Mouse (Mus musculus) limb, embryonic 15.5 days (tissue): Measurements from ENCODE around the gene Rasip1. TPM values are rescaled to one million over a fixed set of nuclear protein-coding genes. Genes with fewer than 3 reads are reported as not detected.

Source experiments
- ATAC-seq: fragments of 200-750 bp; cut with Nextera tagmentation; 2 replicates; pipeline ENCODE4 v1.8.0; 2017; ENCODE audit warnings: low read depth, moderate TSS enrichment; ENCODE audit not compliant: insufficient number of reproducible peaks, low FRiP score, low TSS enrichment
- H3K27ac ChIP-seq: fragments of 300-500 bp; sonication (generic); 2 replicates; pipeline ENCODE4 v1.5.1; 2015; ENCODE audit warnings: moderate library complexity, mild to moderate bottlenecking, inconsistent platforms
- H3K27me3 ChIP-seq: fragments of 300-500 bp; sonication (generic); 2 replicates; pipeline ENCODE4 v1.6.1; 2015; ENCODE audit warnings: inconsistent platforms
- H3K36me3 ChIP-seq: fragments of 300-500 bp; sonication (generic); 2 replicates; pipeline ENCODE4 v1.6.1; 2015; ENCODE audit warnings: inconsistent platforms
- H3K4me1 ChIP-seq: fragments of 300-500 bp; sonication (generic); 2 replicates; pipeline ENCODE4 v1.6.1; 2015; ENCODE audit warnings: inconsistent platforms
- H3K4me2 ChIP-seq: fragments of 300-500 bp; sonication (generic); 2 replicates; pipeline ENCODE4 v1.6.1; 2015; ENCODE audit warnings: mild to moderate bottlenecking, inconsistent platforms
- H3K4me3 ChIP-seq: fragments of 300-500 bp; sonication (generic); 2 replicates; pipeline ENCODE4 v1.5.1; 2015; ENCODE audit warnings: mild to moderate bottlenecking, inconsistent platforms
- H3K9ac ChIP-seq: fragments of 300-500 bp; sonication (generic); 2 replicates; pipeline ENCODE4 v1.6.1; 2015; ENCODE audit warnings: inconsistent platforms
- H3K9me3 ChIP-seq: fragments of 300-500 bp; sonication (generic); 2 replicates; pipeline ENCODE4 v1.6.1; 2016; ENCODE audit warnings: inconsistent platforms
- WGBS: fragments of 180-500 bp; shearing (Covaris S2); methylation state at CpG from one replicate; pipeline ENCODE4 v1.1.7; 2015; 5-methylcytosine and 5-hydroxymethylcytosine counted together
- polyA plus RNA-seq: library from polyadenylated mRNA; unstranded; fragments of >200 nt; fragmentation: Nextera tagmentation; extraction: Ambion mirVana; gene quantifications from 2 replicates; pipeline ENCODE4 v1.2.1, GENCODE M21; 2015

The Rasip1 gene
- polyA plus RNA-seq, 1 experiment from 2014 or later = 12.0 TPM

DNA sequence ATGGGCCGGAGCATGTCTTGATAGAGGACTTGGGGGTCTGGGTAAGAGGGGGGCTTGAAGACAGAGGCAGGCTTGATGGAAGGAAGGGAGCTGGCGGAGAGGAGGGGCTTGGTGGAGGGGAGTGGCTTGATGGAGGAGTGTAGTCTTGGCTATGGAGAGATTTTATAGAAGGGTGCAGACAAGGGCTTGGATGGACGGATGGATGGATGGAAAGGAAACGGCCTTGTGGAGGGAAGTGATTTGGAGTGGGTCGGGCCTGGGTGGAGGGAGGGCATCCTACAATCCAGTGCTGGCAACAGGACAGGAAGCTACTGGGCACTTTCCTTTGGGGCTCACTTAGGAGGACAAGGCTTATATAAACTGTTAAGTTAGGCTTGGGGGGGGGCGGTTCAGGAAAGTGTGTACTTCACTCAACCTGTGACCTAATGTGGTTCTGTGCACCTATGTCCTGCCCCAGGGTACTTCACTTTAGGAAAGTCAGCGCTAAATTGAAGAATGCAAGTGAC is 664 bp upstream of the Rasip1 start:
- ATAC-seq = no peak
- Histone ChIP-seq H3K9ac (no peak overlapping the region), H3K27ac (peak overlapping the region; percentile 40; the same call in 1 of the 2 replicates), H3K4me3 (no peak overlapping the region), H3K9me3 (no peaks in the 10 kb centered on the region), H3K4me1 (peaks cover 19% of the 10 kb centered on the region; the same call in 1 of the 2 replicates), H3K4me2 (no peak overlapping the region), H3K27me3 (peaks cover 3% of the 10 kb centered on the region; the same call in 1 of the 2 replicates), H3K36me3 (no peaks in the 10 kb centered on the region)
- 88% methylated on average over 7 of the region's 7 CpGs for WGBS

DNA sequence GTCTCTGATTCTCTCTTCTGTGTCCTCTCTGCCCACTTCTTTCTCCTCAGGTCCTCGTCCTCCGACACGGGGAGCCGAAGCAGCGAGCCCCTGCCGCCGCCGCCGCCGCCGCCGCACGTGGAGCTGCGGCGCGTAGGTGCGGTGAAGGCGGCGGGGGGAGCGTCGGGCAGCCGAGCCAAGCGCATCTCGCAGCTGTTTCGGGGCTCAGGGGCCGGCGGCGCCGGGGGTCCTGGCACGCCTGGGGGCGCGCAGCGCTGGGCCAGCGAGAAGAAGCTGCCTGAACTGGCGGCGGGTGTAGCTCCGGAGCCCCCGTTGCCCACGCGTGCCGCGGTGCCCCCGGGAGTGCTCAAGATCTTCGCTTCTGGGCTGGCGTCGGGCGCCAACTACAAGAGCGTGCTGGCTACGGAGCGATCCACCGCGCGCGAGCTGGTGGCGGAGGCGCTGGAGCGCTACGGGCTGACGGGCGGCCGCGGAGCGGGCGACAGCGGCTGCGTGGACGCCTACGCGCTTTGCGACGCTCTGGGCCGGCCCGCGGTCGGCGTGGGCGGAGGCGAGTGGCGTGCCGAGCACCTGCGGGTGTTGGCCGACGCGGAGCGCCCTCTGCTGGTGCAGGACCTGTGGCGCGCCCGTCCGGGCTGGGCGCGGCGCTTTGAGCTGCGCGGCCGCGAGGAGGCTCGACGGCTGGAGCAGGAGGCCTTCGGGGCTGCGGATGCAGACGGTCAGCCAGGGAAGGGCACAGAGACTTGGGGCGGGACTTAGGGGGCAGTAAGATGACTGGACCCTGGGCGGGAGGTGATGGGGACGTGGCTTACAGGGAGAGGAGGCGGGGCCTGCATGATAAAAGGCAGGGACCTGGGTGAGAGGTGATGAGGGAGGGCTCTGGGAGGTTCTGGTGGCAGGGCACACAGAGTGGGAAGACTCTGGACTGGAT is 1.3 kb downstream of the Rasip1 start:
- peak overlapping the region; percentile 61 for H3K4me3 ChIP-seq
- no peaks in the 10 kb centered on the region for H3K9me3 ChIP-seq
- peak; percentile 54 for ATAC-seq
- peak overlapping the region; percentile 76 for H3K9ac ChIP-seq
- H3K36me3 ChIP-seq = no peaks in the 10 kb centered on the region
- H3K4me1 ChIP-seq = peaks cover 27% of the 10 kb centered on the region
- 1% methylated on average over 103 of the region's 105 CpGs for WGBS
- peak overlapping the region; percentile 98 for H3K4me2 ChIP-seq
- peak overlapping the region; percentile 83 for H3K27ac ChIP-seq
- peaks cover 6% of the 10 kb centered on the region; the same call in 1 of the 2 replicates for H3K27me3 ChIP-seq

- H3K27ac ChIP-seq = no peak overlapping the region
- ATAC-seq = no peak
- peaks cover 6% of the 10 kb centered on the region; the same call in 1 of the 2 replicates for H3K27me3 ChIP-seq
- H3K4me2 ChIP-seq = no peak overlapping the region
- H3K9me3 ChIP-seq = no peaks in the 10 kb centered on the region
- no peak overlapping the region for H3K4me3 ChIP-seq
- H3K4me1 ChIP-seq = peaks cover 27% of the 10 kb centered on the region
- no peak overlapping the region for H3K9ac ChIP-seq
- WGBS = 69% methylated on average over 23 of the region's 23 CpGs
- no peaks in the 10 kb centered on the region for H3K36me3 ChIP-seq
Observed at GRCm38 (mm10) chr7:45630064-45630907, 3.0 kb downstream of the Rasip1 start.

DNA sequence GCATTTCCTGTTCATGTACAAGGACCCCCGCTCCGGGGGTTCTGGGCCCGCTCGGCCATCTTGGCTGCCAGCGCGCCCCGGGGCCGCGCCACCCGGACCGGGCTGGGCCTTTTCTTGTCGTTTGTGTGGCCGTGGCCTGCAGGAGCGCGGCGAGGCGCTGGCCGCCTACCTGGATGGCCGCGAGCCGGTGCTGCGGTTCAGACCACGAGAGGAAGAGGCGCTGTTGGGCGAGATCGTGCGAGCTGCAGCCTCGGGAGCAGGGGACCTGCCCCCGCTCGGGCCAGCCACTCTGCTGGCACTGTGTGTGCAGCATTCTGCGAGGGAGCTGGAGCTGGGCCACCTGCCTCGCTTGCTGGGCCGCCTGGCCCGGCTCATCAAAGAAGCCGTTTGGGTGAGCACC is 5.2 kb downstream of the Rasip1 start:
- WGBS = 18% methylated on average over 35 of the region's 35 CpGs
- Histone ChIP-seq H3K27ac (0 out of 2 replicates have a peak overlapping the region, but pooled peaks have one; percentile 27), H3K9me3 (no peaks in the 10 kb centered on the region), H3K4me3 (peak overlapping the region; percentile 27), H3K4me2 (peak overlapping the region; percentile 46), H3K27me3 (peaks cover 6% of the 10 kb centered on the region; the same call in 1 of the 2 replicates), H3K4me1 (peaks cover 28% of the 10 kb centered on the region), H3K9ac (0 out of 2 replicates have a peak overlapping the region, but pooled peaks have one; percentile 28), H3K36me3 (peaks cover 13% of the 10 kb centered on the region)
- no peak for ATAC-seq

DNA sequence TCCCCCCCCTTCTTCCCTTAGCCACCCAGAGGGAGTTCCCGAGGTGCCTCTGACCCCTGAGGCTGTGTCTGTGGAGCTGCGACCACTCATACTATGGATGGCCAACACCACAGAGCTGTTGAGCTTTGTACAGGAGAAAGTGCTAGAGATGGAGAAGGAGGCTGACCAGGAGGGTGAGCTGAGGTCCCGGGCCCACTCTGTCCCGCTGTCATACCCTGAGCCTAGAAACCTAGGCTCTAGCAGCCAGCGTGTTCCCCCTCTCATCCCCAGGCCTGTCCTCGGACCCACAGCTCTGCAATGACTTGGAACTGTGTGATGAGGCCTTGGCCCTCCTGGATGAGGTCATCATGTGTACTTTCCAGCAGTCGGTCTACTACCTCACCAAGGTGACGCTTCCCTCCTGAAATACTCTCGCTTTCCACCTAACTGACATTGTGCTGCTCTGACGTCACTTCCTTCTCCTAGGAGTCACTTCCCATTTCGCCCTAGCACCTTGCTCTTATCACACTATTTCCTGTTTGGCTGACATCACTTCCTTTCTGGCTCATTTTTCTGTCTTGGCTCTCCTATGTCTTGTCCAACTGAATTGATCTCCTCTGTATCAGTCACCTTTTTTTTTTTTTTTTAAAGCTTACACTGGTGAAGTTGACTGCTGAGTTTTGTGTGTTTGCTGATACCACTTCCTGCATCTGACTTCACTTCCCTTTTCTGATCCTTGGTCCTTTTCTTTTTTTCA is 7.8 kb downstream of the Rasip1 start:
- peaks cover 29% of the 10 kb centered on the region for H3K4me1 ChIP-seq
- H3K27me3 ChIP-seq = peaks cover 2% of the 10 kb centered on the region; the same call in 1 of the 2 replicates
- H3K4me2 ChIP-seq = no peak overlapping the region
- H3K36me3 ChIP-seq = peaks cover 13% of the 10 kb centered on the region
- H3K9ac ChIP-seq = no peak overlapping the region
- no peak for ATAC-seq
- no peaks in the 10 kb centered on the region for H3K9me3 ChIP-seq
- 0 out of 2 replicates have a peak overlapping the region, but pooled peaks have one; percentile 33 for H3K27ac ChIP-seq
- no peak overlapping the region for H3K4me3 ChIP-seq
- 86% methylated on average over 11 of the region's 11 CpGs for WGBS

DNA sequence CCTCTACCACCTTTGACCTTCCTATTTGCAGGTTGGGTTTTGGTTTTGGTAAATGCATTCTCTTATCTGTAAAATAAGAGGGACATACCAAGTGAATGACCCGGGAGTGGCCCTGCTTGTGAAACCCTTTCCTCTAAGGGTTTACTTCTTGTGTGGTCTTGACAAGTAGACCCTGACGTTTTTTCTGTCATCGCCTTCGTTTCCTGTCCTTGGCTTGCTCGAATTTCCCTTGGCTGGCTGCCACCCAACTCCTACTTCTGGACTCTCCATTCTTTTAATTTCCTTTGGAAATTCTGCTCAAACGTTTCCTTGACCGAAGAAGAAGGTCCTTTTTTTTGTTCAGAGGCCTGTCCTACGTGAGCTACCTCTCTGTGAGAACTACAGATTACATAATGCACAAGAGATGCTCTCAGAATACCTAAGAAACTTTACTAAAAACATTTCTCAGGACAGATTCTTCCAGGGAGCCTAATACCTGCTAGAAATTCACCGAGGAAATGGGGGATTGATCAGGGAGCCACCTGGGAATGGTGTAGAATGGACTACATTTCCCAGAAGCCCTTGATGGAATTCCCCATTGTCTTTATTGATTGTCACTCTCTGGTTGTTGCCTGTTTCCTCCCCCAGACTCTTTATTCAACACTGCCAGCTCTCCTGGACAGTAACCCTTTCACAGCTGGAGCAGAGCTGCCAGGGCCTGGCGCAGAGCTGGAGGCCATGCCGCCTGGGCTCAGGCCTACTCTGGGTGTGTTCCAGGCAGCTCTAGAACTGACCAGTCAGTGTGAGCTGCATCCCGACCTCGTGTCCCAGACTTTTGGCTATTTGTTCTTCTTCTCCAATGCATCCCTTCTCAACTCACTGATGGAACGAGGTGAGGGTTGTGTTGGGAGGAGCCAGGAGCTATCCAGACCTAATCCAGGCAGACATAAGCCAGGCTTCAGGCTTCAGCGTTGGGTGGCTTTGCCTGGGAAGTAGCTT is 8.7 kb downstream of the Rasip1 start:
- H3K9me3 ChIP-seq = no peaks in the 10 kb centered on the region
- 0 out of 2 replicates have a peak, but pooled peaks cover 2% of the 10 kb centered on the region for H3K27me3 ChIP-seq
- 74% methylated on average over 15 of the region's 15 CpGs for WGBS
- no peak overlapping the region for H3K9ac ChIP-seq
- H3K4me1 ChIP-seq = peaks cover 34% of the 10 kb centered on the region
- ATAC-seq = no peak
- 0 out of 2 replicates have a peak overlapping the region, but pooled peaks have one; percentile 22 for H3K27ac ChIP-seq
- no peak overlapping the region for H3K4me2 ChIP-seq
- peaks cover 13% of the 10 kb centered on the region for H3K36me3 ChIP-seq
- H3K4me3 ChIP-seq = no peak overlapping the region

DNA sequence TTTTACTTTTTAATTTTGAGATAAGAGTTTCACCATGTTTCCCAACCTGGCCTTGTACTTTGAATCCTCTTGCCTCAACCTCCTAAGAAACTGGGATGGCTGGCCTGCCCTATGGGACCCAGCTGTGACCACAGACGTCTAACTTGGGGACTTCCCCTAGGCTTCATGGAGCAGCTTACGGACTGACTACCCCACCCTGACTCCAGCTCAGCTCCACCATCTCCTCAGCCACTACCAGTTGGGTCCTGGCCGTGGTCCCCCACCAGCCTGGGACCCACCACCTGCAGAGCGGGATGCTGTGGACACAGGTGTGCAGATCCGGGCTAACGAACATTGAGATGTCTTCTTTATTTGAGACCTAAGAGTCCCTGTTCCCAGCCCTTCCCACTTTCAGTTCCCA is 10.4 kb downstream of the Rasip1 start:
- ATAC-seq = no peak
- Histone ChIP-seq H3K27me3 (0 out of 2 replicates have a peak, but pooled peaks cover 2% of the 10 kb centered on the region), H3K4me2 (peak overlapping the region; percentile 47), H3K9me3 (no peaks in the 10 kb centered on the region), H3K27ac (no peak overlapping the region), H3K9ac (no peak overlapping the region), H3K4me3 (no peak overlapping the region), H3K36me3 (peaks cover 13% of the 10 kb centered on the region), H3K4me1 (peaks cover 44% of the 10 kb centered on the region)
- 96% methylated on average over 6 of the region's 6 CpGs for WGBS

DNA sequence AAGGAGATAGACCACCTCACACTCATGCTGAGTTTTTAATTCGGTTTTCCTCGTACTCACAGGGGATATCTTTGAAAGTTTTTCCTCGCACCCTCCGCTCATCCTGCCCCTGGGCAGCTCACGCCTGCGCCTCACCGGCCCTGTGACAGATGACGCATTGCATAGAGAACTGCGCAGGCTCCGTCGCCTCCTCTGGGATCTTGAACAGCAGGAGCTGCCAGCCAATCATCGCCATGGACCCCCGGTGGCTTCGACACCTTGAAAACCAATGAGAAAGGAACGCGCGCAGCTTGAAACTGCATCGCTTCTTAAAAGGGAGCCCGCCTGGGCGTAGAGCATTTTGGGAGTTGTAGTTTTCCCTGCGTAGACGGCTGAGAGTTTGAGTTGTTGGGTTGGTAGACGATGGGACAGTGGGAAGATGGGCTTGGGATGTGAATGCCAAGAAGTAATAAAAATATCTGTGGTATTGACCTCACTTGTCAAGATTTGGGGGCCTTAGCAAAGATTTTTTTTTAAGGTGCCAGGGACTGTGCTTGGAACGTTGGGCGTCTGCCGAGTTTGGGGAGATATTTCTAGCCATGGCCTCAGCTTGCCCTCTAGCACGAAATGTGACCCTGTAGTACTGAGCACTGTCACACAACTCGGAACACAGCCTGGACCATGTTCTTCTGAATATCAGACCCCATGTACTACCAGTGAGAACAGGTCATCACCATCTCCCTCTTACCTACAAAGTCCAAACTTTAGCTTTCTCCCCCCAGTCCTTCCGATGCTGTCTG is 11.5 kb downstream of the Rasip1 start:
- no peak overlapping the region for H3K9ac ChIP-seq
- peak overlapping the region; percentile 60 for H3K27ac ChIP-seq
- 21% methylated on average over 29 of the region's 29 CpGs for WGBS
- H3K36me3 ChIP-seq = peaks cover 13% of the 10 kb centered on the region
- no peaks in the 10 kb centered on the region for H3K9me3 ChIP-seq
- peak; percentile 80 for ATAC-seq
- peak overlapping the region; percentile 32 for H3K4me3 ChIP-seq
- H3K27me3 ChIP-seq = no peaks in the 10 kb centered on the region
- peaks cover 52% of the 10 kb centered on the region for H3K4me1 ChIP-seq
- peak overlapping the region; percentile 47 for H3K4me2 ChIP-seq

DNA sequence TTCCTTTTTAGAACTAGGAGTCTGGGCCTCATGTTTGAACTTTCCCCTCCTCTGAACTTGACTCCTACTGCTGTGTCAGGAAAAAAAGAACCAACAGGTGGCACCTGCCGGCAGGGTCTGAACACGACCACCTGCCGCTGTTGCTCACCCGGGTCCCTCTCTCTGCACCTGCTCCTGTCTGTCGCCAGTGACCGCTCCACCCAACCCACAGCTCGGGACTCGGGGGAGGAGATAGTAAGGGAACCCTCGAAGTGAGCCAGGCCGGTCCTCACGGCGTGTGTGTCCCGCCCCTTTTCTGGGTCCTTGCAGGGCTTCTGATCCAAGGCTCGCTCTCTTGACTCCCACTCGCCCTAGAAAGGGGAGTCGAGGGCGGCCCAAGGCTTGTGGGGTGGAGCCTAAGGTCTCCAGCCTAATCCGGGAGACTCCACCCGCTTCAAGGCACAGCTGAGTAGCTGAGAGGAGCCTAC is 12.3 kb downstream of the Rasip1 start, which contains the start of gene Mamstr:
Gene Mamstr, plus strand, starts transcription at position 417 of the 467 bp plus-strand sequence.
- H3K9me3 ChIP-seq = no peaks in the 10 kb centered on the region
- 31% methylated on average over 19 of the region's 19 CpGs for WGBS
- H3K4me1 ChIP-seq = peaks cover 59% of the 10 kb centered on the region
- H3K4me2 ChIP-seq = 0 out of 2 replicates have a peak within 1 kb of the TSS, but pooled peaks have one; percentile 76
- ATAC-seq = no peak
- peak within 1 kb of the TSS; percentile 45 for H3K4me3 ChIP-seq
- no peaks in the 10 kb centered on the region for H3K27me3 ChIP-seq
- peaks cover 13% of the 10 kb centered on the region for H3K36me3 ChIP-seq
- H3K9ac ChIP-seq = 0 out of 2 replicates have a peak within 1 kb of the TSS, but pooled peaks have one; percentile 7
- peak within 1 kb of the TSS; percentile 91 for H3K27ac ChIP-seq
